Mouse (Mus musculus): ENCODE results near the gene Zfp541. TPM values are rescaled to one million over a fixed set of nuclear protein-coding genes. Genes with fewer than 3 reads are reported as not detected.

Gene Zfp541
- total RNA-seq, 2 experiments from 2014 or later: not detected

DNA sequence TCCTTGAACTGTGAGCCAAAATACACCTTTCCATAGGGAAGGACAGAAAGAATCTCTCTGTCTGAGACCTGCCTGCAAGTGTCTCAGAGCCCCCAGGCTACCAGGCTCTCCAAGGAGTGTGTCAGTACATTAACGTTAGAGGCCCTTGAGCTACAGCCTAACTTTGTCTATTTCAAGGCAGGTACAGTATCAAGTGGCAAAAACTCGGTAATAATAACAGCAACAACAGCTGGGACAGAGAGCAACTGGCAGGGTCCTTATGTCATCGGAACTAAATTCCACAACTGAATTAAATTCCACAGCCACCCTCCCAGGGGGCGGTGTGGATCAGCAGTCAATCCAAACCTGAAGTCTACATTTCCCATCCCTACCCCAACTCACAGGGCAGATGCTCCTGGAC, 30.5 kb upstream of the Zfp541 start:
- DNase-seq: no peak
- TF ChIP-seq CTCF (IDR thresholded peaks at IDR 0.05): no peak
- Histone ChIP-seq H3K27ac (peak overlapping the region; percentile 89), H3K4me3 (no peak overlapping the region)
- intact Hi-C loops (cut with DNase I): no loop called here

DNA sequence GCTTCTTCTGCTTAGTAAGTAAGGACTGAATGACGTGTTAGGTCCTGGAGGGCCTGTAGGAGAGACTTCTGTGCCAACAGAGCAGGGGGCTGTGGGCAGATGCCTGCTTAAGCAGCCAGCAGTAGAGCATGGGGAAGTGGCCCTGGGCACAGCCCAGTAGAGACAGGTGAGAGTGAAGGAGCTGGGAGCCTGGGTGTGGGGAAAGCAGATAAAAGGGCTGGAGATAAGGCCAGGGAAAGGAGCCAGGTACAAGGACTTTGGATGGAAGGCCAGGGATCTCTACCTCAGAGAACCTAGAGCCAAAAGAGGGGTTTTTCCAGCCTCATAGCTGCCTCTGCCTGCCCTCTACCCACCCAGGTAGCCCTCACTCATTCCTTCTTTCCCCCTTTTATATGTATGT, 28.6 kb upstream of the Zfp541 start:
- H3K27ac ChIP-seq: peak overlapping the region; percentile 79
- intact Hi-C loops (cut with DNase I): no loop called here

DNA sequence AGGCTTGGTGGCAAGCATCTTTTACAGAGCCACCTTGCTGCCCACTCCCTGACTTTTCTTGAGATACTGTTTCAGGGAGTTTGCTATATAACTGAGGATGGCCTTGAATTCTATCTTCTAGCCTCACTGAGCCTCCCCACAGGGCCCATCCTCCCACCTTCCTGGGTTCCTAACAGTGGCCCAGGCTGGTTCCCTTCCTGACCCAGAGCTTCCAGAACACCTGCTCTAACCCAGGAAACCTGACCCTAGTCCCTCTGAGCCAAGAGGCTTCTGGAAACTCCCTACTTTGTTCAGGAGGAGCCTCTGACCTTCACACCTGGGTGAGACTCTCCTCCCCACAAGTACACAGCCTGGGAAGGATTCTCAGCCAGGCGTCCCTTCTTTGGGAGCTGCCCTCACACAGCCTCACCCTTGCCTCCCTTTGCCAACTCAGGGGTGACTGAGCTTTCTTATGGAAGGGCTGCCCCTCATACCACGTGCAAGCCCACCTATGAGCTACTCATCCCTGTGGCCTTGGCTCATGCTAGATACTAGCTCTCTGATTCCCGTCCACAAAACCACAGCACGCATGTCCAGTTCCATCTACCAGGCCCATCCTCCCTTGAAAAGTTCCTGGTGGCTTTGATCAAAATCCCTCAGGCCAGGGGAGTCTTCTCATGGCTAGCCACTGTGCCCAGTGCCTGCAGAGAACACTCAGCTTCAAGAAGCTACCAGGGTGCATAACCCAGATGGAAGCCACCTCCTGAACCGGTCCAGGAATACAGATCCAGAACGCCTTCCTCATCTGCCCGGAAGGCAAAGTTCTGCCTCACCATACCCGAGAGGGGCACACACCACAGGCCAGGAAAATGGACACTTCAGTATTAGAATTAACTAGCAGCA, 27.8 kb upstream of the Zfp541 start:
- TF ChIP-seq CTCF (IDR thresholded peaks at IDR 0.05): no peak
- intact Hi-C loops (cut with DNase I): no loop called here
- H3K27ac ChIP-seq: peak overlapping the region; percentile 79
- no peak overlapping the region for H3K4me3 ChIP-seq
- no peak for DNase-seq

More for the DNA sequence above, 28.6 kb upstream of the Zfp541 start:
- no peak overlapping the region for H3K4me3 ChIP-seq
- no peak for TF ChIP-seq CTCF (IDR thresholded peaks at IDR 0.05)
- DNase-seq: no peak

DNA sequence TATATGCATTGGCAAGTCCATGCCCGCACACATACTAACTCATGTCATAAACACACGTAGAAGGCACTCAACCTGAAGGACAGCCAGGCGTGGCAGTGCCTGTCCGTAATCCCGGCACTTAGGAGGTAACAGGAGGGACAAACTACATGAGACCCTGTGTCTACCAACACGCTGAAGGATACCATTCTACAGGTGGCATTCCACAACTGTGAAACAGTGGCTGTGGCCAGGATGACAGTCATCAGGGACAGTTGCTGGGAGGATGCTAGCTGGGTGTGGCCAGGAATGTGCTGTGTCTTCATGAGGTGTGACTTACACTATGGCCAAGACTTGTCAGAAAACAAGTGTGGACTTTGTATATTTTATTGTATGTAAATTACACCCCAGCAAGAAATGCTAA, 24.6 kb upstream of the Zfp541 start:
- intact Hi-C loops (cut with DNase I): no loop called here
- peak overlapping the region; percentile 4; the same call in 1 of the 2 replicates for H3K27ac ChIP-seq
- no peak for TF ChIP-seq CTCF (IDR thresholded peaks at IDR 0.05)
- no peak overlapping the region for H3K4me3 ChIP-seq
- DNase-seq: no peak

DNA sequence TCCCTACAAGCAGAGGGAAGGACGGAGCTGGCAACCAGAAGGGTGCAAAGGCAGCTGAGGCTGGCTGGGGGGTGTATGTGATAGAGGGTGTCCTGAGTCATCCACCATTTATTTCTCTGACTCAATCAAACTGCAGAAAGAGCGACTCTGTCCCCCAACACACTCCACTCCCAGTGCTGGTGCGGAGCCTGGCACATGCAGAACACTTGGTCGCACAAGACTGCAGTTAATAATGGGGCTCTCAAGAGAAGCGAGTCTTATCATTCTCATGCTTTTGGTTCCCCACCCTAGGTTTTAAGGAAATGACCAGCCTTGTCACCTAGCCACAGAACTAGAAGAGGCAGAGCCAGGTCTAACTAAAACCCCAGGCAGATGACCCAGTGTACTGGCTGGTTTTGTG, 22.3 kb upstream of the Zfp541 start:
- TF ChIP-seq CTCF (IDR thresholded peaks at IDR 0.05): no peak
- no peak for DNase-seq
- Histone ChIP-seq H3K4me3 (no peak overlapping the region), H3K27ac (no peak overlapping the region; the same call in 1 of the 2 replicates)
- intact Hi-C loops (cut with DNase I): no loop called here

DNA sequence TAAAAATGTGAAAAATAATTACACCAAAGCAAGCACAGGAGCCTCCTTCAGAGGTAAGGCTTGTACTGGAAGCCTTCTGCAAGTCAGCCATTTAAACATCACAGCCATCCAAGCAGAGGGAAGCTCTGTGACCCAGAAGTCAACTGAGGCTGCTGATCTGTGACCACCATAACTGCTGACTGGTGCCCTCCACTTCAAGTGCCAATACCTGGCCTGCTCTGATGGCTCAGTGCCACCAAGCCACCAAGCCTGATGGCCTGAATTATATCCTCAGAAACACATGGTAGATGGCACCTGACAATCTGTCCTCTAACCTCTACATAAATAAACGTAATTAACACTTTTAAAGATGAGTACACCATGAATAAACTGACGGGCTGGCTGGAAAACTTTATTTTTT, 20.4 kb upstream of the Zfp541 start:
- Histone ChIP-seq H3K4me3 (no peak overlapping the region), H3K27ac (peak overlapping the region; percentile 96)
- no peak for TF ChIP-seq CTCF (IDR thresholded peaks at IDR 0.05)
- DNase-seq: peak; percentile 65
- intact Hi-C loops (cut with DNase I): no loop called here

DNA sequence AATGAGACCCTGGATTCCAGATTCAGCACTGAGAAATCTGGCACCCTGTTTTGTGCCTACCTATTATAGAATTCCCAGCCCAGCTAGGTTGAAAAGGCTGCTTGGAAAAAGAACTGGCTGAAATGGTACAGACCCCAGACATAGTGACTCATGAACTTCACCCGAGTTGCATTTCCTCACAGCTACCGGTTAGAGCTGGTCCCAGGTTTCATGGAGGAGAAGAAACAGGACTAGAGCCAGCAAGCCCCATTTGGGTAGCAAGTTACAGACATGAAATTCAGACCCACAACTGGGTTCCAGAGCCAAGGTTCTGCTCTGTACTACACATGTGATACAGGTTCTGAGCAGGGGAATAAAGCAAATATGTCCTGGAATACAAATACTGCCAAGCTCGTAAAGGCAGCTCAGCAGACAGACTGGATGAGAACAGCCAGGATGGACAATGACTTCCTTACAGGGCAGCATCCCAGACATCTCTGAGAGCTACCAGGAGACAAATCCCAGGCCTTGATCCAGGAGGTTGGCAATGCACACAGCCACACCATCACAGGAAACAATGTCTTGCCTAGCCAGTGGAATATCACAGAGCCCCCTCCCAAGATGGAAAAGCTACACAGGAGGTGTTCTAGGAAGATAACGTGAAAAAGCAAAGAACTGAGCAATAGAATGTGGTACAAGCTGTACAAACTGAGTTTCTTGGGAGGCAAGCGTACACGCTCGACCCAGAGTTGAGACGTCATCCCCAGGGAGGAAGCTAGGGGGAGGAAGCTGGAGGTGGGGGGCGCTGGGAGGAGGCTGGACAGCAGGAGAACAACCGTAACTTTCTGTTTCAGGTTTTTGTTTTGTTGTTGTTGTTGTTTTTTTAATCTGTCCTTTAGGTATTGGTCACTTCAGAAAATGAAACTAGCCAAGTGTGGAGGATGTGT, 18.5 kb upstream of the Zfp541 start:
- H3K4me3 ChIP-seq: peak overlapping the region; percentile 51
- intact Hi-C loops (cut with DNase I): no loop called here
- TF ChIP-seq CTCF (IDR thresholded peaks at IDR 0.05): no peak

DNA sequence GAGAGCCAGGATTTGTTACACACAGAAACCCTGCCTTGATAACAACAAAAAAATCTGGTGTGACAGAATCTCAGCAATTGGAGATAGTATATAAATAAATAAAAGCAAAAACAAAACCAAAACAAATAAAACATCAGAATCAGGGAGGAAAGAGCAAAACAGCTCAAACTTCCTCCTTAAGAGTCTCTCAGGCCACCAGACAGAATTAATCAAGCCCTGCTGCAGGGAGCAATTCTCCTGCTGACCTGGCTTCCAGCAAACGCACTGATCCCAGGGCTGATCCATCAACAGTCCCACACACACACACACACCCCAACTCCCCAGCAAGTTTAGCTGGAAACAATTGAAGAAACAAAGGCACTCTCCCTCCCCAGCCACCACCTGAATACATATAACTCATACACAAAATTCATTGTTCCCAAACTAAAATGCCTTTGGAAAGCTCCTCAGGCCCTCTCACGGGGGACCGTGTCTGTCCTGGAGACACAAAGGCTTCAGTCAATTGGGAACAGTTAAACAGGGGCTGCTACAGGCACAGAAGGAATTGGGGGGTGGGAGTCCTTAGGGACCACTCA, 17.7 kb upstream of the Zfp541 start:
- TF ChIP-seq CTCF (IDR thresholded peaks at IDR 0.05): no peak
- Histone ChIP-seq H3K27ac (peak overlapping the region; percentile 96), H3K4me3 (peak overlapping the region; percentile 51)
- intact Hi-C loops (cut with DNase I): no loop called here
- DNase-seq: no peak

More for the DNA sequence above, 18.5 kb upstream of the Zfp541 start:
- no peak for DNase-seq
- peak overlapping the region; percentile 96 for H3K27ac ChIP-seq

DNA sequence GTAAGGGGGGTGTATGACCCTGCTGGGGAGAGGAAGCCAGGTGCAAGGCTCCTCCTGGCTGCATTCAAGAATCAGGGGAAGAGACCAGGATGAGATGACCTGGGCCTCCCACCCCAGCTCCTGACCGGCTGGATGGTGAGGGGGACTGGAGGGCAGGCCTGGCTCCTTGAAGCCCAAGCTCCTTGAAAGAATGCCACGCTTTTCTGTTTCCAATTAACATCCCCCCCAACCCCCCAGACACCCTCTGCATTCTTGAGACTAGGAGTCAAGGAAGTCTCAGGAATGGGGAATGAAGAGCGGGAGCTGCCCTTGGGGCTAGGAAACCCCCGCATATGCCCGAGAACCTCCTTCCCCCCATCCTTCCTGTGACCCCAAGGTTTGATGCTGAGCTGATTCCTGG, 17.1 kb upstream of the Zfp541 start:
- peak overlapping the region; percentile 51 for H3K4me3 ChIP-seq
- H3K27ac ChIP-seq: peak overlapping the region; percentile 96
- no peak for DNase-seq
- TF ChIP-seq CTCF (IDR thresholded peaks at IDR 0.05): no peak
- intact Hi-C loops (cut with DNase I): no loop called here

DNA sequence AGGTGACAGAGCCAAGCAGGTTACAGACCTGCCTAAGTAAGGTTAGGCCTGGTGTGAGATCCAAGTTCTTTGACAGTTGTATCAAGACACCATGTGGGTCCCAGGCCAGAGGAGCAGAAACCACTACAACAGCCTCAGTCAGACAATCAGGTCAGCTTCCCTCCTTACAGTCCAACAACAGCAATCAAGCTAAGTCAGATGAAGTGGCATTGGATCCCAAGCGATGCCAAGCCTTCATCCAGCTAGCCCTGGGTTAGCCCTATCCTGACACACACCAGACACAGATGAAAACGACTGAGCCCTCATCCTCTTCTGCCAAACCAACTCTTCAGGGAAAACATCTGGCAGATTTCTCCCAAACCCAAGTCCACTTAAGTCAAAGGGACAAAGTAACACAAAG, 16.1 kb upstream of the Zfp541 start:
- no peak for DNase-seq
- TF ChIP-seq CTCF (IDR thresholded peaks at IDR 0.05): no peak
- H3K27ac ChIP-seq: peak overlapping the region; percentile 96
- peak overlapping the region; percentile 82 for H3K4me3 ChIP-seq
- intact Hi-C loops (cut with DNase I): loop anchor here (5.0 kb wide), 1 partner anchor 113 kb away; no protein-coding TSS in a partner anchor

DNA sequence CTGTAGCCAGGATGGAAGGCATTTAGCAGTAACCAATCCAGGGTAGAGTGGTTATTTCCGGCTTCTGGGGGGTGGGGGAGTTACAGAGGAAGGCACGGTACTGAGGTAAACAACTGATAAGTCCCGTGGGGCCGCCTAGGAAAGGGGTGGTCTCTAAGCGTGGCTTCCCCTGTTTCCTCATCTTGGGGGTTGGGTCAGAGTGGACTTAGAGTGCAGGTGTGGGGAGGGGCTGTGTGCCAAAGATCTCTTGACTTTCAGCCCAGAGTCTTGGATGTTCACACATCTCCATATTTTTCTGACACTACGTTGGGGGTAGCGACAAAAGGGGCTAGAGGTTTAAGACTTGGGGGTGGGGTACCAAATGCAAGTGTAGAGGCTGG, 15.5 kb upstream of the Zfp541 start:
- Histone ChIP-seq H3K27ac (peak overlapping the region; percentile 96), H3K4me3 (peak overlapping the region; percentile 82)
- no peak for TF ChIP-seq CTCF (IDR thresholded peaks at IDR 0.05)
- peak; percentile 74 for DNase-seq
- intact Hi-C loops (cut with DNase I): loop anchor here (1.0 to 5.0 kb wide), 2 partner anchors 44 to 114 kb away; no protein-coding TSS in a partner anchor
